Mouse (Mus musculus) common myeloid progenitor, adult 5-6 weeks (primary cell): Measurements from ENCODE around the gene Il4. TPM values are rescaled to one million over a fixed set of nuclear protein-coding genes. Genes with fewer than 3 reads are reported as not detected.
"Not testable (repeated sequence)": the region's sequence is repeated elsewhere in the genome, so short reads cannot be mapped to it uniquely, and the experiment has no call there.

Source experiments
- ATAC-seq: replicated peaks from 2 replicates; pipeline ENCODE4 v1.8.0; 2016; ENCODE audit warnings: low read depth, mild to moderate bottlenecking, moderate TSS enrichment, inconsistent platforms; ENCODE audit not compliant: poor library complexity, severe bottlenecking
- total RNA-seq: library from RNA; stranded (forward); fragments of 200-1000, 187-1606 nt; gene quantifications from 2 replicates; pipeline ENCODE4 v1.2.3, GENCODE M21; 2017

Il4 gene
- total RNA-seq, 1 experiment from 2014 or later, result 0.73 TPM

DNA sequence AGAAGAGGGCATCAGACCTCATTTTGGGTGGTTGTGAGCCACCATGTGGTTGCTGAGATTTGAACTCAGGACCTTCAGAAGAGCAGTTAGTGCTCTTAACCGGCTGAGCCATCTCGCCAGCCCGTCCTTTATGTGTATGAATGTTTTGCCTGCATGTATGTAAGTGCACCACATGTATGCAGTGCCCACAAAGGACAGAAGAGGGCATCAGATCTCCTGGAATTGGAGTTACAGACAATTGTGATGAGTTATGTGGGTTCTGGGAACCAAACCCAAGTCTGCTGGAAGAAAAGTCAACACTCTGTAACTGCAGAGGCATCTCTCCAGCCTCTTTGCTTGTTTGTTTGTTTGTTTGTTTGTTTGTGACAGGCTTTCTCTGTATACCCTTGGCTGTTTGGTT, 37.9 kb downstream of the Il4 start:
- no peak for ATAC-seq

GRCm38 (mm10) chr11:53567224-53568014, 51.0 kb downstream of the Il4 start, which contains the start of gene Kif3a:
Gene Kif3a (plus strand): TSS chr11:53567379.
- peak; percentile 97 for ATAC-seq

DNA sequence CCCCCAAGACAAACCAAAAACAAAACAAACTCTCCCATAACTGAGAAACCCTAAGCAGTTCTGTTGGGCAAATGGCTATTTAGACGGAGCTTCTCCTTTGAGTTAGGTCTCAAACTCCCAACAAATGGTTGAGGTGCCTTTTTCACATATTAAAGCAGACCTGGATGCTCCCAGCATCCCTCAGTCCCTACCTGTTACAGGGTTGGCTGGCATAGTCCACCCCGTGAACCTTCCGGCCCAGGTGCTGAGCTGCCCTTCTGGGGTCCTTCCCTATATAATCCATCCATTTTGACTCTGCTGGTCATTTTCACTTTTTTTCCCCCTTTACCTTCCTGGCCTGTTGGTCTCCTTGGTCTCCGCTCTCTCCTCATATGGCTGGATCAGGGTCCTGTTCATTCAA, 51.8 kb downstream of the Il4 start:
- no peak for ATAC-seq

GRCm38 (mm10) chr11:53561986-53562385, 56.5 kb downstream of the Il4 start:
- no peak for ATAC-seq

- ATAC-seq, result not testable (repeated sequence)
Measured at GRCm38 (mm10) chr11:53559980-53560379, 58.5 kb downstream of the Il4 start.

DNA sequence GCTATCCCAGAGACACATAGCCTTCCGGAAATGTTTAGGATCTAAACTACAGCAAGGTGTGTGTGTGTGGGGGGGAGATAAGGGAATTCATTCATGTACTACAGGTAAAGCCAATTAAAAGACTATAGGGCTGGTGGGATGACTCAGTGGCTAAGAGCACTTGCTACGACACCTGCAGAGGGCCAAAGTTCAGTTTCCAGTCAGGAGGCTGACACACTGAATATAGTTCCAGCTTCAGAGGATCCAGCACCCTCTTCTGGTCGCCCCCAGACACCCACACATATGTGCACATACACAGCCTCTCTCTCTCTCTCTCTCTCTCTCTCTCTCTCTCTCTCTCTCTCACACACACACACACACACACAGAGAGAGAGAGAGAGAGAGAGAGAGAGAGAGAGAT, 60.5 kb downstream of the Il4 start:
- not testable (repeated sequence) for ATAC-seq

GRCm38 (mm10) chr11:53556529-53556928, 61.9 kb downstream of the Il4 start:
- not testable (repeated sequence) for ATAC-seq

Other genes with a start within 250 kb of the Il4 start
- gene Leap2, start 195.5 kb downstream of the Il4 start, total RNA-seq, result not detected in 2 replicates
- gene Uqcrq, start 187.8 kb downstream of the Il4 start, total RNA-seq, result 39.5 and 53.6 TPM in 2 replicates
- 1.1 TPM in 1 of 2 replicates, not detected in the other for gene Gdf9, start 187.6 kb downstream of the Il4 start, total RNA-seq
- gene Gm10447, start 161.6 kb downstream of the Il4 start, total RNA-seq, result not detected in 2 replicates
- not detected in 2 replicates for gene Shroom1, start 161.5 kb downstream of the Il4 start, total RNA-seq
- gene Gm9837, start 148.2 kb downstream of the Il4 start, total RNA-seq, result not detected in 2 replicates
- not detected in 2 replicates for gene Gm9945, start 138.5 kb downstream of the Il4 start, total RNA-seq
- gene Sowaha, start 138.4 kb downstream of the Il4 start, total RNA-seq, result 1.0 and 1.5 TPM in 2 replicates
- gene Sept8, start 99.4 kb downstream of the Il4 start, total RNA-seq, result 64.2 and 75.0 TPM in 2 replicates
- gene Kif3a, start 51.3 kb downstream of the Il4 start, total RNA-seq, result 18.9 and 20.0 TPM in 2 replicates
- gene Il13, start 16.0 kb upstream of the Il4 start, total RNA-seq, result 2.1 TPM in 1 of 2 replicates, not detected in the other
- 110 and 112 TPM in 2 replicates for gene Rad50, start 88.7 kb upstream of the Il4 start, total RNA-seq
- not detected in 2 replicates for gene Il5, start 102.1 kb upstream of the Il4 start, total RNA-seq
- gene Irf1, start 151.3 kb upstream of the Il4 start, total RNA-seq, result 57.2 and 69.8 TPM in 2 replicates
- 0.69 TPM in 1 of 2 replicates, not detected in the other for gene Gm17334, start 154.5 kb upstream of the Il4 start, total RNA-seq
- gene Gm12216, start 240.6 kb upstream of the Il4 start, total RNA-seq, result 3.6 and 4.5 TPM in 2 replicates